Mouse (Mus musculus): ENCODE measurements at regions not wholly inside any gene's neighbourhood (a gene's known extent, or its start where the extent isn't known, plus 50 kb on each side); places are given as distances from the start of the nearest gene placed in this dataset.

GRCm38 (mm10) chr13:101049511-101049910 lies 216.3 kb upstream of the Slc30a5 start:
- no peaks in the 10 kb centered on the region for H3K9me3 ChIP-seq
- H3K4me1 ChIP-seq = no peaks in the 10 kb centered on the region
- no peak overlapping the region for H3K27ac ChIP-seq
- WGBS = 85% methylated on average over 1 of the region's 1 CpGs
- no peaks in the 10 kb centered on the region for H3K36me3 ChIP-seq
- H3K4me2 ChIP-seq (replicated peaks) = no peak overlapping the region
- no peak overlapping the region for H3K4me3 ChIP-seq
- no peak overlapping the region for H3K9ac ChIP-seq
- H3K27me3 ChIP-seq (replicated peaks) = no peaks in the 10 kb centered on the region
- no peak for ATAC-seq (ENCODE audit: low FRiP score, low read depth)

GRCm38 (mm10) chr13:101032594-101032993 lies 199.4 kb upstream of the Slc30a5 start:
- no peak for ATAC-seq (ENCODE audit: low FRiP score, low read depth)
- no peaks in the 10 kb centered on the region for H3K4me1 ChIP-seq

GRCm38 (mm10) chr13:101026043-101026442 lies 192.8 kb upstream of the Slc30a5 start:
- Histone ChIP-seq H3K4me2 (replicated peaks) (no peak overlapping the region), H3K36me3 (no peaks in the 10 kb centered on the region), H3K4me1 (no peaks in the 10 kb centered on the region), H3K4me3 (no peak overlapping the region), H3K27ac (no peak overlapping the region), H3K9ac (no peak overlapping the region), H3K27me3 (replicated peaks) (no peaks in the 10 kb centered on the region), H3K9me3 (no peaks in the 10 kb centered on the region)
- no peak for ATAC-seq (ENCODE audit: low FRiP score, low read depth)

More at GRCm38 (mm10) chr13:101032594-101032993, 199.4 kb upstream of the Slc30a5 start:
- H3K9me3 ChIP-seq = no peaks in the 10 kb centered on the region
- no peak overlapping the region for H3K27ac ChIP-seq
- H3K4me3 ChIP-seq = no peak overlapping the region
- no peak overlapping the region for H3K9ac ChIP-seq
- WGBS = 60% methylated on average over 1 of the region's 1 CpGs
- no peaks in the 10 kb centered on the region for H3K36me3 ChIP-seq
- no peaks in the 10 kb centered on the region for H3K27me3 ChIP-seq (replicated peaks)
- no peak overlapping the region for H3K4me2 ChIP-seq (replicated peaks)

GRCm38 (mm10) chr13:101025488-101025887 lies 192.3 kb upstream of the Slc30a5 start:
- H3K4me2 ChIP-seq (replicated peaks) = no peak overlapping the region
- no peak overlapping the region for H3K9ac ChIP-seq
- H3K4me3 ChIP-seq = no peak overlapping the region
- H3K4me1 ChIP-seq = no peaks in the 10 kb centered on the region
- H3K9me3 ChIP-seq = no peaks in the 10 kb centered on the region
- ATAC-seq (ENCODE audit: low FRiP score, low read depth) = no peak
- H3K27ac ChIP-seq = no peak overlapping the region
- no peaks in the 10 kb centered on the region for H3K27me3 ChIP-seq (replicated peaks)
- no peaks in the 10 kb centered on the region for H3K36me3 ChIP-seq
- 95% methylated on average over 2 of the region's 2 CpGs for WGBS

GRCm38 (mm10) chr13:101024971-101025370 lies 191.7 kb upstream of the Slc30a5 start:
- no peaks in the 10 kb centered on the region for H3K36me3 ChIP-seq
- no peaks in the 10 kb centered on the region for H3K9me3 ChIP-seq
- ATAC-seq (ENCODE audit: low FRiP score, low read depth) = no peak
- no peak overlapping the region for H3K4me3 ChIP-seq
- WGBS = 93% methylated on average over 2 of the region's 2 CpGs
- H3K27me3 ChIP-seq (replicated peaks) = no peaks in the 10 kb centered on the region
- no peaks in the 10 kb centered on the region for H3K4me1 ChIP-seq
- H3K9ac ChIP-seq = no peak overlapping the region
- no peak overlapping the region for H3K4me2 ChIP-seq (replicated peaks)
- no peak overlapping the region for H3K27ac ChIP-seq

GRCm38 (mm10) chr13:101019272-101019676 lies 186.0 kb upstream of the Slc30a5 start:
- Histone ChIP-seq H3K4me2 (replicated peaks) (no peak overlapping the region), H3K36me3 (no peaks in the 10 kb centered on the region), H3K9ac (no peak overlapping the region), H3K27me3 (replicated peaks) (no peaks in the 10 kb centered on the region), H3K27ac (no peak overlapping the region), H3K4me3 (no peak overlapping the region), H3K4me1 (no peaks in the 10 kb centered on the region), H3K9me3 (no peaks in the 10 kb centered on the region)
- no peak for ATAC-seq (ENCODE audit: low FRiP score, low read depth)
- WGBS = 61% methylated on average over 7 of the region's 7 CpGs

- no peaks in the 10 kb centered on the region for H3K4me1 ChIP-seq
- H3K27ac ChIP-seq = no peak overlapping the region
- no peak overlapping the region for H3K4me2 ChIP-seq (replicated peaks)
- H3K4me3 ChIP-seq = no peak overlapping the region
- H3K9me3 ChIP-seq = no peaks in the 10 kb centered on the region
- ATAC-seq (ENCODE audit: low FRiP score, low read depth) = no peak
- no peaks in the 10 kb centered on the region for H3K36me3 ChIP-seq
- H3K27me3 ChIP-seq (replicated peaks) = no peaks in the 10 kb centered on the region
- 84% methylated on average over 6 of the region's 6 CpGs for WGBS
- H3K9ac ChIP-seq = no peak overlapping the region
These were observed 183.8 kb upstream of the Slc30a5 start for GRCm38 (mm10) chr13:101017041-101017440.

GRCm38 (mm10) chr13:101016181-101016580 lies 183.0 kb upstream of the Slc30a5 start:
- Histone ChIP-seq H3K4me1 (no peaks in the 10 kb centered on the region), H3K4me3 (no peak overlapping the region), H3K27ac (no peak overlapping the region), H3K9ac (no peak overlapping the region), H3K4me2 (replicated peaks) (no peak overlapping the region), H3K9me3 (no peaks in the 10 kb centered on the region), H3K36me3 (no peaks in the 10 kb centered on the region), H3K27me3 (replicated peaks) (no peaks in the 10 kb centered on the region)
- WGBS = 88% methylated on average over 1 of the region's 1 CpGs
- no peak for ATAC-seq (ENCODE audit: low FRiP score, low read depth)

GRCm38 (mm10) chr13:101015435-101015834 lies 182.2 kb upstream of the Slc30a5 start:
- 83% methylated on average over 3 of the region's 3 CpGs for WGBS
- Histone ChIP-seq H3K4me1 (no peaks in the 10 kb centered on the region), H3K27ac (no peak overlapping the region), H3K9me3 (no peaks in the 10 kb centered on the region), H3K36me3 (no peaks in the 10 kb centered on the region), H3K9ac (no peak overlapping the region), H3K27me3 (replicated peaks) (no peaks in the 10 kb centered on the region), H3K4me2 (replicated peaks) (no peak overlapping the region), H3K4me3 (no peak overlapping the region)
- ATAC-seq (ENCODE audit: low FRiP score, low read depth) = no peak

GRCm38 (mm10) chr13:101013604-101014003 lies 180.4 kb upstream of the Slc30a5 start:
- Histone ChIP-seq H3K36me3 (no peaks in the 10 kb centered on the region), H3K4me2 (replicated peaks) (no peak overlapping the region), H3K27ac (no peak overlapping the region), H3K9ac (no peak overlapping the region), H3K4me1 (no peaks in the 10 kb centered on the region), H3K27me3 (replicated peaks) (no peaks in the 10 kb centered on the region), H3K4me3 (no peak overlapping the region), H3K9me3 (no peaks in the 10 kb centered on the region)
- ATAC-seq (ENCODE audit: low FRiP score, low read depth) = no peak
- WGBS = 95% methylated on average over 2 of the region's 2 CpGs

GRCm38 (mm10) chr13:100990646-100991045 lies 157.4 kb upstream of the Slc30a5 start:
- no peaks in the 10 kb centered on the region for H3K27me3 ChIP-seq (replicated peaks)
- H3K4me2 ChIP-seq (replicated peaks) = no peak overlapping the region
- no peaks in the 10 kb centered on the region for H3K9me3 ChIP-seq
- no peaks in the 10 kb centered on the region for H3K36me3 ChIP-seq
- H3K4me1 ChIP-seq = no peaks in the 10 kb centered on the region
- no peak for ATAC-seq (ENCODE audit: low FRiP score, low read depth)
- H3K27ac ChIP-seq = no peak overlapping the region
- WGBS = 92% methylated on average over 2 of the region's 2 CpGs
- H3K4me3 ChIP-seq = no peak overlapping the region
- H3K9ac ChIP-seq = no peak overlapping the region

- no peaks in the 10 kb centered on the region for H3K36me3 ChIP-seq
- no peaks in the 10 kb centered on the region for H3K4me1 ChIP-seq
- 0 out of 2 replicates have a peak, but pooled peaks have one; percentile 17 for ATAC-seq (ENCODE audit: low FRiP score, low read depth)
- no peak overlapping the region for H3K4me2 ChIP-seq (replicated peaks)
- H3K9me3 ChIP-seq = no peaks in the 10 kb centered on the region
- no peak overlapping the region for H3K27ac ChIP-seq
- WGBS = 57% methylated on average over 13 of the region's 13 CpGs
- H3K27me3 ChIP-seq (replicated peaks) = no peaks in the 10 kb centered on the region
- no peak overlapping the region for H3K4me3 ChIP-seq
- H3K9ac ChIP-seq = no peak overlapping the region
These were observed 155.7 kb upstream of the Slc30a5 start for GRCm38 (mm10) chr13:100988671-100989531.

GRCm38 (mm10) chr13:100988116-100988515 lies 154.9 kb upstream of the Slc30a5 start:
- Histone ChIP-seq H3K4me1 (no peaks in the 10 kb centered on the region), H3K36me3 (no peaks in the 10 kb centered on the region), H3K4me3 (no peak overlapping the region), H3K9ac (no peak overlapping the region), H3K27me3 (replicated peaks) (no peaks in the 10 kb centered on the region), H3K27ac (no peak overlapping the region), H3K9me3 (no peaks in the 10 kb centered on the region), H3K4me2 (replicated peaks) (no peak overlapping the region)
- ATAC-seq (ENCODE audit: low FRiP score, low read depth) = no peak
- WGBS = 96% methylated on average over 5 of the region's 5 CpGs

Measured in neural tube, embryonic 12.5 days (tissue).